Mouse (Mus musculus): ENCODE measurements around the gene Prss32. TPM values are rescaled to one million over a fixed set of nuclear protein-coding genes. Genes with fewer than 3 reads are reported as not detected.

Prss32 gene
- not detected in 2 replicates for polyA plus RNA-seq (2015; fragmentation: Nextera tagmentation; extraction: Ambion mirVana)

DNA sequence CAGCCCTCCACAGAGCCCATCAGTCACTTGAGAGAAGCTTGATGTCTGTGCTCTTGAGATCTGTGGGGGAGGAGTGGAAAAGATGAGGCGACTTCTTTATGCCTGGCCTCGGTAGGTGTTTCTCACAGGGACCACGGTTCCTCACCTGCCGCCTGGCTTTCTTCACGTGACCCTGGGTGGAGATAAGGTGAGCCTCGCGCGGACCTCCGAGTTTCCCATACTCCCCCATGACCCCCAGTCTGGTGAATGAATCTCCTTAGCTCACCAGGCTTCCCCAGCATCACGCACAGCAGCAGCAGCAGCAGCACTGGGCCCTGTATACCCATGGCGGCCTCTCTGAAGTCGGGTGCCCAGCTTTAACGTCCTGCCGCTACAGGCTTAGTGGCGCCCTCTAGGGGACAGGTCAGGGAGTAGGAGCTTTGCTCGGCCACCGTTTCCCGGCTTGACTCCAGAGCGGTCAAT lies at the start of gene Prss32, which contains the start of gene Prss41:
TSS of gene Prss32 (plus strand) at position 44 of the 462 bp plus-strand sequence.
TSS of gene Prss41 (minus strand) at position 361 of the 462 bp plus-strand sequence.
- Histone ChIP-seq H3K4me1 (replicated peaks) (0 out of 2 replicates have a peak, but pooled peaks cover 4% of the 10 kb centered on the region), H3K9ac (no peak within 1 kb of the TSS), H3K9me3 (no peaks in the 10 kb centered on the region), H3K4me3 (peak within 1 kb of the TSS; percentile 13), H3K36me3 (no peaks in the 10 kb centered on the region), H3K27me3 (peaks cover 6% of the 10 kb centered on the region), H3K4me2 (peak within 1 kb of the TSS; percentile 37), H3K27ac (replicated peaks) (no peak within 1 kb of the TSS)
- 18% methylated on average over 19 of the region's 19 CpGs for WGBS
- ATAC-seq (ENCODE audit: low read depth), result no peak

DNA sequence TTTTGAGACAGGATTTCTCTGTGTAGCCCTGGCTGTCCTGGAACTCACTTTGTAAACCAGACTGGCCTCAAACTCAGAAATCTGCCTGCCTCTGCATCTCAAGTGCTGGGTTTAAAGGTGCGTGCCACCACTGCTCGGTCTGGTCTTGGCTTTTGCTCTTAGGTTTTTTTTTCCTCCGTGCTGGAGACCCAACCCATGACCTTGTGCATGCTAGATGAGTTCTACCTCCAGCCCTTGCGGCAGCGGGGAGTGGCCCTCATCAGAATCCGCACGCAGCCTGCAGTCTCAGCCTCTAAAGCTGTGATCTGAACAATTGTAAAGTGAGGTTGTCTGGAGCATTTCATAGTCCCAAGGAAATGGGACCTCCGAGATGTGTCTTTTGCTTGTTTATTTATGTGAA lies 48.3 kb upstream of the Prss32 start:
- WGBS, result 95% methylated on average over 8 of the region's 8 CpGs

DNA sequence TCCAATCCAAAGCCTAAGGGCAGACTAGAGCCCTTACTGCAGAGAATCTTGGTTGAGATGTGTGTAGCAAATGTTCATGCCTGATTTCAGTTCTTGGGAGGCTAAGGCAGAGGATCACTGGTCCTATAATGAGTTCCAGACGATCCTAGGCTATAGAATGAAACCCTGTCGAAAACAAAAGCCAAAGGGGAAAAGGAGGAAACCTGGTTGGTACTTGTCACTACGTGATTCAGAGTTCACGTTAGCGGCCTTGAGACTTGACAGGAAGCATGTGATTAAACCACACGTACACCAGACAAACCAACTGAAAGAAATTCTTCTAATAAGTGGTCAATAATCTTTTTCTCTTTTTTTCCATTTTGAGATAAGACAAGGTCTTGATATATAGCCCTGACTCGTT lies 46.3 kb upstream of the Prss32 start:
- Histone ChIP-seq H3K4me2 (no peak overlapping the region), H3K9ac (no peak overlapping the region), H3K36me3 (peaks cover 25% of the 10 kb centered on the region; the same call in 1 of the 2 replicates), H3K4me3 (no peak overlapping the region), H3K27ac (replicated peaks) (no peak overlapping the region), H3K4me1 (replicated peaks) (peaks cover 7% of the 10 kb centered on the region), H3K9me3 (no peaks in the 10 kb centered on the region), H3K27me3 (no peaks in the 10 kb centered on the region)
- WGBS, result 88% methylated on average over 7 of the region's 7 CpGs
- no peak for ATAC-seq (ENCODE audit: low read depth)

More for the DNA sequence above, 48.3 kb upstream of the Prss32 start:
- H3K4me2 ChIP-seq, result no peak overlapping the region
- peaks cover 25% of the 10 kb centered on the region; the same call in 1 of the 2 replicates for H3K36me3 ChIP-seq
- no peak for ATAC-seq (ENCODE audit: low read depth)
- H3K27me3 ChIP-seq, result no peaks in the 10 kb centered on the region
- no peak overlapping the region for H3K4me3 ChIP-seq
- H3K9ac ChIP-seq, result no peak overlapping the region
- H3K27ac ChIP-seq (replicated peaks), result no peak overlapping the region
- H3K4me1 ChIP-seq (replicated peaks), result peaks cover 24% of the 10 kb centered on the region
- no peaks in the 10 kb centered on the region for H3K9me3 ChIP-seq

DNA sequence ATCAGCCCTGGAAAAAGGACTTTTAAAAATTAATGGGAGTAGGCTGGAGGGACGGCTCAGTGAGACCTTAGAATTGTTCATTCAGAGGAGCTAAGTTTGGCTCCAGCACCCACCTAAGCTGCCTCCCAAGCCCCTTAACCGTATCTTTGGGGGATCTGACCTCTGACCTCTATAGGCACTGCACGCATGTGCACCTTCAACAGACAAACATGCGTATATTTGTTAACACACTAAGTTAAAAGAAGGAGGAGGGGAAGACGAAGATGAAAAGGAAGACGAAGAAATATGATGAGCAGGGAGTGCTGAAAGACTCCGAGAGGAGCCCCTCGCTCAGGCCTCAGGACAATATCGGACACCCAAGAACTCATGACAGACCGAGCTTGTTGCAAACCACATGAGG lies 42.0 kb upstream of the Prss32 start:
- no peak overlapping the region for H3K27ac ChIP-seq (replicated peaks)
- H3K9ac ChIP-seq, result no peak overlapping the region
- H3K4me2 ChIP-seq, result no peak overlapping the region
- no peaks in the 10 kb centered on the region for H3K9me3 ChIP-seq
- peaks cover 32% of the 10 kb centered on the region for H3K4me1 ChIP-seq (replicated peaks)
- H3K4me3 ChIP-seq, result no peak overlapping the region
- H3K27me3 ChIP-seq, result no peaks in the 10 kb centered on the region
- 90% methylated on average over 10 of the region's 10 CpGs for WGBS
- ATAC-seq (ENCODE audit: low read depth), result no peak
- peaks cover 16% of the 10 kb centered on the region; the same call in 1 of the 2 replicates for H3K36me3 ChIP-seq

DNA sequence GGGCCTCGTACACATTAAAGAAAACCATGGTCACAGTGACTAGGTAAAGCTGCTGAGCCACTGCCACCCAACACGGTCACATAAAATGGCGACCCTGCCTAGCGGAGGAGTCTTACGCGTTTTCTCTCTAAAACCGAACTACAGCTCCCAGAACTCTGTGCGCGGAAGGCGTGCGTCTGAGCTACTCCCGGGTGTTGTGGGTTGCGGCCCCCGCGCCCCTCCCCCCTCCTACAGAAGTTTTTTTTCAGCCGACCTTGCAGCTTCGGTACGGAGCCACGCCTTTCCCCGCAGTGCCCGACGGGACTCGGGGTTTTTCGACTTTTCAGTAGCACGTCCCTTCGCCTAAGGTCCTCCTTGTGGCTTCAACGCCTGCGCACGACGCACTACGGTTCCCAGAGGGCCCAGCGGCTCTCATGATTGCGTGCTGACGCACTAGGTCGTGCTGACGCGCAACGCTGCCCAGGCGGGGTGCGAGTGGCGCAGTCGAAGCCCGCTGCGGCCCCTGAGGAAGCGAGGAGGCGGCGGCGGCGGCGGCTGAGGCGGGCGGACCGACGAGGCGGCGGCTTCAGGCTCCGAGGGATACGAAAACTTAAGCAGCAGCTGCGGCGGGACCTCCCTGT lies 40.8 kb upstream of the Prss32 start:
- Histone ChIP-seq H3K27ac (replicated peaks) (peak overlapping the region; percentile 99), H3K9ac (peak overlapping the region; percentile 98), H3K27me3 (no peaks in the 10 kb centered on the region), H3K4me1 (replicated peaks) (peaks cover 40% of the 10 kb centered on the region), H3K4me3 (peak overlapping the region; percentile 81), H3K9me3 (no peaks in the 10 kb centered on the region), H3K36me3 (peaks cover 15% of the 10 kb centered on the region), H3K4me2 (peak overlapping the region; percentile 89)
- WGBS, result under 1% methylated on average over 60 of the region's 60 CpGs
- peak; percentile 99 for ATAC-seq (ENCODE audit: low read depth)

DNA sequence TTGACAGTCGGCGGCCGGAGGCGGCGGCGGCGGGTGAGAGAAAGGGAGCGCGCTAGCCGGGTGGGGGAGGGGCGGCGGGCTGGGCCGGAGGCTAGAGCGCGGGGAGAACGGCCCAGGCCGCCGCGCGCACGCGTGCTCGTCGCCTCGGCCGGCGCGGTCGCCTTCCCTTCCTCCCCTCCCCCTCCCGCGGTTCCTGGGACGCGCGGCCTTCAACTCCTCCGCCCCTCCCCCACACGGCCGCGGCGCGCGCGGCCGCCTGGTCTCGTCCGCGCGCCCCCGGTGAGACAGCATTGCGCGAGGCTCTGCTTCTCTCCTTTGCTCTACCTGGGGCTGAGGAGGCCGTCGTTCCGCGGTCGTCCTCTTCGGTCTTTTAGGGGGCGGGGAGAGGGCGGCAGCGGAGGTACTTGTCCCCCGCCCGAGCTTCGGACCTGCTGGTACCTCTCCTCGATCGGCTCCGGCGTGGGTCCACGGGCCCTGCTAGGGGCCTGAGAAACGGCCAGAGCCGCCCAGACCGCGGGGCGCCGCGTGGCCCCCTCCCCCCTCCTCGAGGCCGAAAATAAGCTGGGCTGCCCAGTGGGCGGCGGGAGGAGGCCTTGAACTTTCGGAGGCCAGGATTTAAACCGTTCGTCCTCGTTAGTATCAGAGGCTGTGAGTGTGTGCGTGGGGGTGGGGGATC lies 40.2 kb upstream of the Prss32 start:
- peak overlapping the region; percentile 81 for H3K4me3 ChIP-seq
- peak; percentile 67 for ATAC-seq (ENCODE audit: low read depth)
- H3K27me3 ChIP-seq, result no peaks in the 10 kb centered on the region
- H3K36me3 ChIP-seq, result peaks cover 20% of the 10 kb centered on the region
- H3K4me1 ChIP-seq (replicated peaks), result peaks cover 40% of the 10 kb centered on the region
- H3K9ac ChIP-seq, result peak overlapping the region; percentile 98
- WGBS, result 1% methylated on average over 54 of the region's 83 CpGs
- H3K27ac ChIP-seq (replicated peaks), result peak overlapping the region; percentile 99
- no peaks in the 10 kb centered on the region for H3K9me3 ChIP-seq
- H3K4me2 ChIP-seq, result peak overlapping the region; percentile 89

DNA sequence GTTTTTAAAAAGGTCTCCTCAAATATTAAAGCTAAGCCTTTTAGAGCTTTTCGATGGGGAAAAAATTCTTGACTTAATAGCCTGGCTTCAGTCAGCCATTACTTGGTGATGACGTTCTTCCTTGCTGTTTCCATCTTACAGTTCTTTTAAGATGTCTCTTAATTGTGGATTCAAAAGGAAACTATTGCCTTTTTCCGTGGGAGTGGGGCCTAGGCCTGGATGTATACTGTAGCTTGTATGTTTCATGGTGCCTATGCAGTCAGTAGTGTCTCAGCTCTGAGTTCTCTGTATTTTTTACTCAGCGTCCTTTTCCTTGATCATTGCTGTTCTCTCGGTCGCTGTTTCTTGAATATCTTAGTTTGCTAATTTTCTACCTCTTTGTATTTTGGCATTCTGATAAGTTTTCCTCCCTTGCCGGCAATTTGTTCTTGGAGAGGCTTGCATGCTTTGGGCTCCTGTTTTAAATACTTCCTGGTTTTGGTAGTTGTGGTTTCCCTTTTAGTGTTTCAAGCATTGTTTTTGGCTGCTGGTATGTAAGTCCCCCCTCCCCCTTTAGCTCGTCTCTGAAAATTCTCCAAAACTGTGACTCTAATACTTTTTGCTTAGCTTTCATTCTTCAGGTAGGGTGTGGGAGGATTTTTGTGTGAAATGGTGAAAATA lies 39.1 kb upstream of the Prss32 start:
- H3K36me3 ChIP-seq, result peaks cover 24% of the 10 kb centered on the region
- 0 out of 2 replicates have a peak overlapping the region, but pooled peaks have one; percentile 99 for H3K27ac ChIP-seq (replicated peaks)
- no peaks in the 10 kb centered on the region for H3K27me3 ChIP-seq
- peaks cover 40% of the 10 kb centered on the region for H3K4me1 ChIP-seq (replicated peaks)
- peak overlapping the region; percentile 98 for H3K9ac ChIP-seq
- no peaks in the 10 kb centered on the region for H3K9me3 ChIP-seq
- H3K4me2 ChIP-seq, result peak overlapping the region; percentile 89
- ATAC-seq (ENCODE audit: low read depth), result no peak
- 7% methylated on average over 8 of the region's 8 CpGs for WGBS
- peak overlapping the region; percentile 81 for H3K4me3 ChIP-seq

DNA sequence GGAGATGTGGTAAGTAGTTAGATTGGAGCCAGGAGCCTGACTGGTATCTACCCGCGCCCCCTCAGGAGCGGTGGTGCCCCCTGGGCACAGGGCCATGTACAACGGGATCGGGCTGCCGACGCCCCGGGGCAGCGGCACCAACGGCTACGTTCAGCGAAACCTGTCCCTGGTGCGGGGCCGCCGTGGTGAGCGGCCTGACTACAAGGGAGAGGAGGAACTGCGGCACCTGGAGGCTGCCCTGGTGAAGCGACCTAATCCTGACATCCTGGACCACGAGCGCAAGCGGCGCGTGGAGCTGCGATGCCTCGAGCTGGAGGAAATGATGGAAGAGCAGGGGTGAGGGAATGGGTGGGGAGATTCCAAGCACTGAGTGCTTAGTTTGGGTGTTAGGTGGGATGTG lies 36.8 kb upstream of the Prss32 start:
- 81% methylated on average over 25 of the region's 25 CpGs for WGBS
- Histone ChIP-seq H3K9me3 (no peaks in the 10 kb centered on the region), H3K27me3 (no peaks in the 10 kb centered on the region), H3K27ac (replicated peaks) (no peak overlapping the region), H3K36me3 (peaks cover 47% of the 10 kb centered on the region), H3K9ac (peak overlapping the region; percentile 46; the same call in 1 of the 2 replicates), H3K4me3 (peak overlapping the region; percentile 4; the same call in 1 of the 2 replicates), H3K4me2 (peak overlapping the region; percentile 89; the same call in 1 of the 2 replicates), H3K4me1 (replicated peaks) (peaks cover 40% of the 10 kb centered on the region)
- no peak for ATAC-seq (ENCODE audit: low read depth)

DNA sequence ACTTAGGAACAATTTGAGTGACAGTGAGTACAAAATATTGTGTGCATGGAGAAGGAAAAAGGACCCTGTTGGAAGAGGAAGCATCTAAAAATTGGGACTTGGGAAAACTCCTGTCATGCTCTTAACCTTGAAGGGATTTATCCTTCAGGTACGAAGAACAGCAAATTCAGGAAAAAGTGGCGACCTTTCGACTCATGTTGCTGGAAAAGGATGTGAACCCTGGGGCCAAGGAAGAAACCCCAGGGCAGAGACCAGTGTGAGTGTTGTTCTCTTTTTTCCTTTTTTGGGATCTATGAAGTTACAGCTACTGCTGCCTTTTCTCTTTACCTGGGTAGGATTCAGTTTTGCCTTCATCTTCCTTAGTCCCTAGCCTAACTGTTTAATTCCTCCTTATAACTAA lies 35.7 kb upstream of the Prss32 start:
- no peaks in the 10 kb centered on the region for H3K27me3 ChIP-seq
- WGBS, result 92% methylated on average over 3 of the region's 3 CpGs
- ATAC-seq (ENCODE audit: low read depth), result no peak
- H3K36me3 ChIP-seq, result peaks cover 57% of the 10 kb centered on the region
- H3K4me3 ChIP-seq, result no peak overlapping the region
- H3K4me1 ChIP-seq (replicated peaks), result peaks cover 36% of the 10 kb centered on the region
- no peak overlapping the region for H3K9ac ChIP-seq
- no peak overlapping the region for H3K27ac ChIP-seq (replicated peaks)
- no peaks in the 10 kb centered on the region for H3K9me3 ChIP-seq
- no peak overlapping the region for H3K4me2 ChIP-seq

DNA sequence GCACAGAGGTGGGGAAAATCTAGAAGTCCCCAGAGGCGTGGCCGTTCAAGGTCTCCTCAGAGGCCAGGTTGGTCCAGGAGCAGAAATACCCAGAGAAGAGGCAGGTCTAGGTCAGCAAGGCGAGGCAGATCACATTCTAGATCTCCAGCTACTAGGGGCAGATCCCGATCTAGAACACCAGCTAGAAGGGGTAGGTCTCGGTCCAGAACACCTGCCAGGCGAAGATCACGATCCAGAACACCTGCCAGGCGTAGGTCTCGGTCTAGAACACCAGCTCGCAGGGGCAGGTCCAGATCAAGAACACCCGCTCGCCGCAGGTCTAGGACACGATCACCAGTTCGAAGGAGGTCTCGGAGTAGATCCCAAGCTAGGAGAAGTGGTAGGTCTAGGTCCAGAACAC lies 28.0 kb upstream of the Prss32 start:
- ATAC-seq (ENCODE audit: low read depth), result no peak
- WGBS, result 98% methylated on average over 16 of the region's 16 CpGs
- Histone ChIP-seq H3K9ac (no peak overlapping the region), H3K4me1 (replicated peaks) (no peaks in the 10 kb centered on the region), H3K9me3 (peaks cover 24% of the 10 kb centered on the region), H3K27ac (replicated peaks) (no peak overlapping the region), H3K4me2 (no peak overlapping the region), H3K27me3 (no peaks in the 10 kb centered on the region), H3K4me3 (no peak overlapping the region), H3K36me3 (peaks cover 96% of the 10 kb centered on the region)

DNA sequence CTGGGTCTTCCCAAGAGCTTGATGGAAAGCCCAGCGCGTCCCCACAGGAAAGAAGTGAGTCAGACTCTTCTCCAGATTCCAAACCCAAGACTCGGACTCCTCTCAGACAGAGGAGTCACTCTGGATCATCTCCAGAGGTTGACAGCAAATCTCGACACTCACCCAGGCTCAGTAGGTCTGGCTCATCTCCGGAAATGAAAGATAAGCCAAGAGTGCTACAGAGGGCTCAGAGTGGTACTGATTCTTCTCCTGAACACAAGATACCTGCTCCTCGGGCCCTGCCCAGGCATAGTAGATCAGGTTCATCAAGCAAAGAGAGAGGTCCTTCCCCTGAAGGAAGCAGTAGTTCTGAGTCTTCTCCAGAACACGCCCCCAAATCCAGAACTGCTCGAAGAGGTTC lies 25.1 kb upstream of the Prss32 start:
- ATAC-seq (ENCODE audit: low read depth), result no peak
- Histone ChIP-seq H3K27ac (replicated peaks) (no peak overlapping the region), H3K36me3 (peaks cover 99% of the 10 kb centered on the region), H3K4me3 (no peak overlapping the region), H3K9ac (no peak overlapping the region), H3K4me2 (no peak overlapping the region), H3K4me1 (replicated peaks) (no peaks in the 10 kb centered on the region), H3K27me3 (no peaks in the 10 kb centered on the region), H3K9me3 (peaks cover 24% of the 10 kb centered on the region)
- 98% methylated on average over 8 of the region's 8 CpGs for WGBS

DNA sequence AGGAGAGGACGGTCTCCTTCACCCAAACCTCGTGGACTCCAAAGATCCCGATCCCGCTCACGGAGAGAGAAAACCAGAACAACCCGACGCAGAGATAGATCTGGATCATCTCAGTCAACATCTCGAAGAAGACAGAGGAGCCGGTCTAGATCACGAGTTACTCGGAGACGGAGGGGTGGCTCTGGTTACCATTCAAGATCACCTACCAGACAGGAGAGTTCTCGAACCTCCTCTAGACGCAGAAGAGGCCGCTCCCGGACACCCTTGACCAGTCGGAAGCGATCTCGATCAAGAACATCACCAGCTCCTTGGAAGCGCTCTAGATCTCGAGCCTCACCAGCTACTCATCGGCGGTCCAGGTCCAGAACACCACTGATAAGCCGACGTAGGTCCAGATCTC lies 24.4 kb upstream of the Prss32 start:
- Histone ChIP-seq H3K9ac (no peak overlapping the region), H3K4me2 (no peak overlapping the region), H3K27ac (replicated peaks) (no peak overlapping the region), H3K9me3 (peaks cover 24% of the 10 kb centered on the region), H3K4me1 (replicated peaks) (no peaks in the 10 kb centered on the region), H3K4me3 (no peak overlapping the region), H3K27me3 (no peaks in the 10 kb centered on the region), H3K36me3 (peaks cover 100% of the 10 kb centered on the region)
- ATAC-seq (ENCODE audit: low read depth), result no peak
- WGBS, result 97% methylated on average over 25 of the region's 25 CpGs
